Mouse (Mus musculus): ENCODE measurements around the gene Asphd1.

- no peak for TF ChIP-seq CTCF (IDR thresholded peaks at IDR 0.05; ENCODE audit: control insufficient read depth, insufficient read depth, insufficient replicate concordance, low read depth, low read length)
- TF ChIP-seq POLR2A (IDR thresholded peaks at IDR 0.05; ENCODE audit: control insufficient read depth, low read depth, low read length), result no peak
These were observed 3.3 kb upstream of the Asphd1 start for GRCm38 (mm10) chr7:126952646-126953045.
